Mouse (Mus musculus) thymus, adult 2 months (tissue): Measurements from ENCODE around the gene Kat2b. TPM values are rescaled to one million over a fixed set of nuclear protein-coding genes. Genes with fewer than 3 reads are reported as not detected.
A peak's percentile ranks its signal among the peaks of the same experiment; 100 is the strongest.

Source experiments
- DNase-seq: peaks from one replicate; pipeline ENCODE4 v3.0.0; 2021
- H3K27ac ChIP-seq: fragments of 200-500 bp; 2 replicates; pipeline ENCODE4 v1.5.1; 2012; ENCODE audit warnings: low read length, control low read depth; ENCODE audit not compliant: control insufficient read depth, insufficient read depth
- H3K27me3 ChIP-seq: fragments of 200-500 bp; 2 replicates; pipeline ENCODE4 v1.6.1; 2012; ENCODE audit warnings: mild to moderate bottlenecking, low read length, moderate library complexity, mixed read lengths; ENCODE audit not compliant: control insufficient read depth, insufficient read depth
- H3K36me3 ChIP-seq: fragments of 200-500 bp; 2 replicates; pipeline ENCODE4 v1.6.1; 2012; ENCODE audit warnings: mild to moderate bottlenecking, low read length, moderate library complexity; ENCODE audit not compliant: control insufficient read depth, insufficient read depth
- H3K4me1 ChIP-seq: fragments of 200-500 bp; replicated peaks from 2 replicates; pipeline ENCODE4 v1.6.1; 2012; ENCODE audit warnings: low read length; ENCODE audit not compliant: control insufficient read depth, insufficient read depth
- H3K4me3 ChIP-seq: fragments of 200-500 bp; 2 replicates; pipeline ENCODE4 v1.5.1; 2012; ENCODE audit warnings: mild to moderate bottlenecking, low read length, control low read depth, moderate library complexity; ENCODE audit not compliant: control insufficient read depth, insufficient read depth
- CTCF ChIP-seq: fragments of 200-500 bp; IDR thresholded peaks from 2 replicates; pipeline ENCODE4 v1.5.1; 2012; ENCODE audit warnings: mild to moderate bottlenecking, control low read depth, low read length, moderate library complexity, borderline replicate concordance; ENCODE audit not compliant: control insufficient read depth, poor library complexity, insufficient read depth; ENCODE audit errors: extremely low read depth
- POLR2A ChIP-seq: fragments of 200-500 bp; IDR thresholded peaks from 2 replicates; pipeline ENCODE4 v1.6.1; 2012; ENCODE audit warnings: mild to moderate bottlenecking, low read length, control low read depth, moderate library complexity; ENCODE audit not compliant: control insufficient read depth, poor library complexity, insufficient read depth; ENCODE audit errors: extremely low read depth
- WGBS: fragments of 180-500 bp; shearing (Covaris S2); methylation state at CpG from one replicate; pipeline ENCODE4 v1.1.7; 2018; 5-methylcytosine and 5-hydroxymethylcytosine counted together
- polyA plus RNA-seq: library from polyadenylated mRNA; depleted of rRNA; stranded (reverse); fragments of >200 nt; gene quantifications from 2 replicates; pipeline ENCODE4 v1.2.3, GENCODE M21; 2012

The Kat2b gene
- polyA plus RNA-seq, 1 experiment = 13.1 TPM

GRCm38 (mm10) chr17:53578249-53578648 lies 11.6 kb downstream of the Kat2b start:
- Histone ChIP-seq H3K27me3 (no peaks in the 10 kb centered on the region), H3K27ac (no peak overlapping the region), H3K4me3 (no peak overlapping the region), H3K36me3 (peaks cover 3% of the 10 kb centered on the region; the same call in 1 of the 2 replicates), H3K4me1 (peaks cover 20% of the 10 kb centered on the region)
- TF ChIP-seq POLR2A (no peak), CTCF (no peak)
- WGBS = 77% methylated on average over 6 of the region's 6 CpGs
- DNase-seq = no peak

GRCm38 (mm10) chr17:53578776-53579175 lies 12.1 kb downstream of the Kat2b start:
- H3K4me1 ChIP-seq = peaks cover 22% of the 10 kb centered on the region
- TF ChIP-seq CTCF = no peak
- TF ChIP-seq POLR2A = no peak
- 31% methylated on average over 9 of the region's 9 CpGs for WGBS
- H3K27ac ChIP-seq = no peak overlapping the region
- peaks cover 3% of the 10 kb centered on the region; the same call in 1 of the 2 replicates for H3K36me3 ChIP-seq
- H3K27me3 ChIP-seq = no peaks in the 10 kb centered on the region
- no peak overlapping the region for H3K4me3 ChIP-seq
- peak; percentile 36 for DNase-seq

- DNase-seq = no peak
- Histone ChIP-seq H3K36me3 (peaks cover 3% of the 10 kb centered on the region; the same call in 1 of the 2 replicates), H3K4me3 (no peak overlapping the region), H3K4me1 (peaks cover 24% of the 10 kb centered on the region), H3K27ac (peak overlapping the region; percentile 53; the same call in 1 of the 2 replicates), H3K27me3 (no peaks in the 10 kb centered on the region)
- no peak for TF ChIP-seq CTCF
- TF ChIP-seq POLR2A = no peak
- WGBS = 78% methylated on average over 4 of the region's 4 CpGs
These were observed 13.0 kb downstream of the Kat2b start for GRCm38 (mm10) chr17:53579612-53580011.

GRCm38 (mm10) chr17:53580237-53580636 lies 13.6 kb downstream of the Kat2b start:
- peaks cover 3% of the 10 kb centered on the region; the same call in 1 of the 2 replicates for H3K36me3 ChIP-seq
- no peak for DNase-seq
- H3K27me3 ChIP-seq = no peaks in the 10 kb centered on the region
- TF ChIP-seq CTCF = no peak
- TF ChIP-seq POLR2A = no peak
- no peak overlapping the region for H3K27ac ChIP-seq
- 92% methylated on average over 3 of the region's 3 CpGs for WGBS
- peaks cover 24% of the 10 kb centered on the region for H3K4me1 ChIP-seq
- H3K4me3 ChIP-seq = no peak overlapping the region

DNA sequence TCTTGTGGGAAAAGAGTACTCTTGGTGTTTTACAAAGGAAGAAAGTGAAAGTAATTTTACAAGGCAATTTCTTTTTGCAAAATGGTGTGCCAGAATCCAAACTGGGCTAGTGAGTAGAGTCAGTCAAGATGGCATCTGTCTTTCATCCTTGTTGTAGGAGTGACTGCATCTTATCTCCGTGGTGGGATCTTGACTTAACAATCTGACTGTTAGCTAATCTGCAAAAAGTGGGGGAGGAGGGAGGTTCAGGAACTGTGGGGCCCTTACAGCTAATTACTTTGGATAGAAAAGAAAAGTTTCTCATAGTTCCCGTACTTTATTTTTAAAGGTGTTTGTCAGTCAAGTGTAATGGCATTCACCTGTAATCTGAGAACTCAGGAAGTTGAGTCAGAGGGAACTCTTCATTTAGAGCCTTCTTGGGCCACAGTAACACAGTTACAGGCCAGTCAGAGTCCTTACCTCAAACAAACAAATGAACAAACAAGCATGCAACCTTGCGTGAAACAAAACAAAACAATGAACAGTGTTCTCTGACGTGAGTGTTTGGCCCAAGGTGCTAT lies 15.4 kb downstream of the Kat2b start:
- no peak for DNase-seq
- no peak overlapping the region for H3K27ac ChIP-seq
- H3K4me1 ChIP-seq = peaks cover 34% of the 10 kb centered on the region
- WGBS = 61% methylated on average over 4 of the region's 4 CpGs
- no peak overlapping the region for H3K4me3 ChIP-seq
- no peaks in the 10 kb centered on the region for H3K27me3 ChIP-seq
- H3K36me3 ChIP-seq = no peaks in the 10 kb centered on the region
- TF ChIP-seq CTCF = no peak
- TF ChIP-seq POLR2A = no peak

GRCm38 (mm10) chr17:53582805-53583204 lies 16.1 kb downstream of the Kat2b start:
- no peak for DNase-seq
- Histone ChIP-seq H3K27ac (no peak overlapping the region), H3K4me3 (no peak overlapping the region), H3K27me3 (no peaks in the 10 kb centered on the region), H3K4me1 (peaks cover 41% of the 10 kb centered on the region), H3K36me3 (no peaks in the 10 kb centered on the region)
- TF ChIP-seq CTCF (no peak), POLR2A (no peak)
- WGBS = 94% methylated on average over 7 of the region's 7 CpGs
